Mouse (Mus musculus): Measurements from ENCODE around the gene Dpy30. TPM values are rescaled to one million over a fixed set of nuclear protein-coding genes. Genes with fewer than 3 reads are reported as not detected.
"Not testable (repeated sequence)": the region's sequence is repeated elsewhere in the genome, so short reads cannot be mapped to it uniquely, and the experiment has no call there.

Dpy30 gene
- polyA plus RNA-seq, 1 experiment from 2014 or later = 269 TPM

DNA sequence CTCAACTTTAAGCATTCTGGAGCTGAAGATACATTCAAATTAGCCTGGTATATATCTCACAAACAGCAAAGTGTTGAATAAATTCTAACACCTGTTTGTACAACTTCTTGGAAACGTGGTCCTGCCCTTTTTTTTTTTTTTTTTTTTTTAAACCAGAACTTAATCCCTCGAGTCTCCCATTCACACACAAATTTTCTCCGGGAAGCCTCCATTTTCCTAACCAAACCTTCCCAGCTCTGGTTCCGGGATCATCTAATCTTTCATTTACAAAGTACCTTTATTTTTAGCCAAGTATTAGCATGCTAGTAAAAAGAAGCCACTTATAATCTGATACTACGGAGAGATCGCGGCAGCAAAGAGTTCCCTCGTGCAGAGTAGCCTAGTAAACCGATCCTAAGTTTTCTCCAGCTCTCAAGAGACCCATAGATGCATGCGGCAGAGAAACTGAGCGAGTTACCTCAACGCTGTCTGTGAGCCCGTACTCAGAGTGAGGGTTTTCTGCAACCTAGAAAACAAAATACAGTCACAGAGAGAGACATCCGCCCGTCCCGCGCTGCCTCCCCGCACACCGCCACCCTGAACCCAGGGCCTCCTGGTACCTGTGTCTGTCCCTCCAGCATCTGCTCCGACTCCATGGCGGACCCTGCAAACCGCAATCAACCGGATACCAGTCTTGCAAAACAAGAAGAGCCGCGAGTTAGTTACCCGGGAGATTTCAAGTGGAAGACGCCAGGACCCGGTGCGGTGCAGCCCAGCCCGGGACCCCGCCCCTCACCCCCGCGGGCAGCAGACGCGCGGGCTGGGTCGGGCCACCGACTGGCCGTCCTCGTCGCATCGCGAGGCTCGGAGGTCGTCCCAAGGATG lies 8.1 kb downstream of the Dpy30 start:
- Histone ChIP-seq H3K4me2 (peak overlapping the region; percentile 67), H3K27me3 (no peaks in the 10 kb centered on the region), H3K9me3 (no peaks in the 10 kb centered on the region), H3K36me3 (replicated peaks) (peaks cover 12% of the 10 kb centered on the region), H3K9ac (peak overlapping the region; percentile 87), H3K27ac (peak overlapping the region; percentile 97), H3K4me1 (peaks cover 15% of the 10 kb centered on the region), H3K4me3 (replicated peaks) (peak overlapping the region; percentile 78)
- under 1% methylated on average over 45 of the region's 45 CpGs for WGBS
- no peak; the same call in none of the 2 replicates for ATAC-seq (ENCODE audit: low FRiP score)

DNA sequence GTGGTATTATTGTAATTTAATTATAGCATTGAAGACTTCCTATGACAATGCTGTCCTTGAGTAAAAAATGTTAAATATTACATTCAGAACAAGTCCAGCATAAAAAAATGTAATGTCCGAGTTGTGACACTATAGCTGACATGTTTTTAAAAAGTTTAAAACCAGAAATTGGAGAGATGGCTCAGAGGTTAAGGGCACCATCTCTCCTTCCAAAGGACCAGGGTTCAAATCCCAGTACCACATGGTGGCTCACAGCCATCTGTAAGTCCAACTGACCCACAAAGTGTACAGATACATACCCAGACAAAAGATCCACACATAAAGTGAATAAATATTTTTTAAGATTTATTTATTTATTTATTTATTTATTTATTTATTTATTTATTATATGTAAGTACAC lies 17.7 kb downstream of the Dpy30 start:
- Histone ChIP-seq H3K4me3 (replicated peaks) (no peak overlapping the region), H3K4me2 (no peak overlapping the region), H3K9ac (no peak overlapping the region), H3K36me3 (replicated peaks) (peaks cover 59% of the 10 kb centered on the region), H3K4me1 (no peaks in the 10 kb centered on the region), H3K27ac (no peak overlapping the region), H3K9me3 (no peaks in the 10 kb centered on the region), H3K27me3 (no peaks in the 10 kb centered on the region)
- WGBS = 93% methylated on average over 1 of the region's 1 CpGs
- no peak for ATAC-seq (ENCODE audit: low FRiP score)

DNA sequence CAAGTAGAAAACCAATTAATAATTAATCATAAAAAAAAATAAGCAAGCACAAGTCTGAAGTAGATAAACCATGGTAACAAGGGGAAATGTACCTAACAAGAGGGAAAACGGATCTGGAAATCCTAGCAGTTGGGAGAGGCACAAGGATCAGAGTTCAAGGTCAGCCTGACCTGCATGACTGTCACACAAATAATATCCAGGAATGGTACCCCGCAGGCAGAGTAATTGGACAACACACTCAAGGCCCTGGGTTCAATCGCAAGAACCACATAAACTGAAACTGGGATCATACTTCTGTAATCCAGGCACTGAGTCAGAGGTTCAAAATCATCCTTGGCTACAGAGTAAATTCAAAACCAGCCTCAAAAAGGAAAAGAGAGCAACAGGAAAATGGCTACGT lies 18.1 kb downstream of the Dpy30 start:
- Histone ChIP-seq H3K4me2 (no peak overlapping the region), H3K36me3 (replicated peaks) (peaks cover 62% of the 10 kb centered on the region), H3K4me1 (no peaks in the 10 kb centered on the region), H3K27ac (no peak overlapping the region), H3K27me3 (no peaks in the 10 kb centered on the region), H3K9me3 (no peaks in the 10 kb centered on the region), H3K9ac (no peak overlapping the region), H3K4me3 (replicated peaks) (no peak overlapping the region)
- 97% methylated on average over 4 of the region's 4 CpGs for WGBS
- no peak for ATAC-seq (ENCODE audit: low FRiP score)

DNA sequence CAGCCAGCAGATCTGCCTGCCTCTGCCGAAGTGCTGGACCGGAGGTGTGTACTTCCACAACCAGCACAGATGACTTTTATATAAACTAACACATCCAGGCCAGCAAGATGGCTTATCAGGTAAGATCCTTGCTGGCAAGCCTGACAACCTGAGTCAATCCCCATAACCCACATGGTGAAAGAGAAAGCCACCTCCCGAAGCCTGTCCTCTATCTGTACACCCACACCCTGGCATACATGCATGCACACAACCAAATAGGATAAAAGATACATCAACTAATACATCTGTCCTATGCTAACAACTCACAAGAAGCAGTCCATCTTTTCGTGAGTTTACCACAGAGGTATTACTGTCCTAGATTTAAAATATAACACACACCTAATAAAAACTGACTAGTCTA lies 19.7 kb downstream of the Dpy30 start:
- no peak overlapping the region for H3K4me2 ChIP-seq
- H3K4me3 ChIP-seq (replicated peaks) = no peak overlapping the region
- H3K9ac ChIP-seq = no peak overlapping the region
- no peaks in the 10 kb centered on the region for H3K9me3 ChIP-seq
- no peak overlapping the region for H3K27ac ChIP-seq
- WGBS = 94% methylated on average over 4 of the region's 4 CpGs
- H3K4me1 ChIP-seq = no peaks in the 10 kb centered on the region
- no peaks in the 10 kb centered on the region for H3K27me3 ChIP-seq
- peaks cover 68% of the 10 kb centered on the region for H3K36me3 ChIP-seq (replicated peaks)
- no peak for ATAC-seq (ENCODE audit: low FRiP score)

DNA sequence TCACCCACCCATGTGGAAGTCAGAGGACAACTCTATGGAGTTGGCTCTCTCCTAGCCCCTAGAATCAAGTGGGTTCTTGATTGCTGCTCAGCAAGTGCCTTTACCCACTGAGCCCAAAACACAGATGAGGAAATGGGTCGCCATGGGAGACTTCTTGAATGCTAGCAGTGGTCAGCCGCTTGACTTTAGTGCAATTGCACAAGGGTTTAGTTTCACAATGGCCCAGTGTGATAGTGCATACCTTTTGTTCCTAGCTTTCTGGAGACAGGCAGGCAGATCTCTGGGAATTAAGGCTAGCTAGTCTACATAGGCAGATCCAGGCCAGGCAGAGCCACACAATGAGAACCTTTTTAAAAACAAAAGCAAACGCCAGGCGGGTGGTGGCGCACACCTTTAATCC lies 23.7 kb downstream of the Dpy30 start:
- Histone ChIP-seq H3K9ac (no peak overlapping the region), H3K4me1 (no peaks in the 10 kb centered on the region), H3K4me3 (replicated peaks) (no peak overlapping the region), H3K27ac (no peak overlapping the region), H3K36me3 (replicated peaks) (peaks cover 41% of the 10 kb centered on the region), H3K9me3 (no peaks in the 10 kb centered on the region; the same call in 1 of the 2 replicates), H3K27me3 (no peaks in the 10 kb centered on the region), H3K4me2 (no peak overlapping the region)
- no peak for ATAC-seq (ENCODE audit: low FRiP score)
- 91% methylated on average over 5 of the region's 5 CpGs for WGBS

DNA sequence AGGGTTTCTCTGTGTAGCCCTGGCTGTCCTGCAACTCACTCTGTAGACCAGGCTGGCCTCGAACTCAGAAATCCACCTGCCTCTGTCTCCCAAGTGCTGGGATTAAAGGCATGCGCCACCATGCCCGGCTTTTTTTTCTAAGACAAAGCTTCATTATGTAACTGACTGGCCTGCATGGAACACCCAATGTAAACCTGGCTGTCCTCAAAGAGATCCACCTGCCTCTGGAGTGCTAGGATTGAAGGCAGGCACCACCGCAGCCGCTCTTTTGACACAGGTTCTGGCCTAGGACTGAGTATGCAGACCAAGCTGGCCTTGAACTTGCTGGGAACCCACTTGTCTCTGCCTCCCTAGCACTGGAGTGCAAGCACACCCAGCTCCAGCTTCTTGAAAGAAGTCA lies 26.8 kb downstream of the Dpy30 start:
- not testable (repeated sequence) for H3K4me3 ChIP-seq (replicated peaks); H3K27me3 ChIP-seq; H3K4me2 ChIP-seq; H3K27ac ChIP-seq; H3K9ac ChIP-seq; ATAC-seq (ENCODE audit: low FRiP score); H3K9me3 ChIP-seq
- WGBS = 85% methylated on average over 5 of the region's 5 CpGs
- Histone ChIP-seq H3K4me1 (peaks cover 10% of the 10 kb centered on the region), H3K36me3 (replicated peaks) (peaks cover 27% of the 10 kb centered on the region)

DNA sequence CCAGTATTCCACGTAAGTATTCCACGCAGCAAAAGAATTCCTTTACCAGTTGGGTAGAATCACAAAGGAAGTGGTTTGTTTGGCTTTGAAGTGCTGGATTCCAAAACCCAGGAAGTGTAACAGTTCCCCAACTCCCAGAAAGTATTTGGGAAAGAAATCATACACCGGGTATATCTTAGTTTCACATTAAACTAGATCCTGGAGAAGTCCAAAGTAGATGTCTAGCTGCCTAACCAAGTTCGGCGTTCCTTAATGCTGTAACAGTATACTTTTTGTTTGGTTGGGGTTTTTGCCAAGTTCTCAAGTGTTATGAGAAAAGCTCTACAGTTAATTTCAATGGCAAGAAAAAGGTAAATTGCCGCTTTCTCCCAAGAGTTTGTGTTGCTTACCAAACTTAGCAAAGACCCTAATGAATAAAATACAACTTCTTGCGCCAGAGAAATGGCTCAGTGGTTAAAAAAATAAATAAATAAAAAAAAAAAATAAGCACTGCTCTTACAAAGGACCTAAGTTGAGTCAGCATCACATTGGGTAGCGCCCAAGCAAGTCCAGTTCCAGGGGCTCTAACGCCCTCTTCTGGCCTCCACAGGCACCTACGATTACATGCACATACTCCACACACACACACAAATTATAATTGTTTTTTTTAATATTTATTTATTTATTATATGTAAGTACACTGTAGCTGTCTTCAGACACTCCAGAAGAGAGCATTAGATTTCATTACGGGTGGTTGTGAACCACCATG lies 27.5 kb downstream of the Dpy30 start:
- H3K27ac ChIP-seq = peak overlapping the region; percentile 97; the same call in 1 of the 2 replicates
- H3K27me3 ChIP-seq = no peaks in the 10 kb centered on the region
- H3K4me1 ChIP-seq = peaks cover 16% of the 10 kb centered on the region
- 46% methylated on average over 11 of the region's 11 CpGs for WGBS
- peak overlapping the region; percentile 75 for H3K4me2 ChIP-seq
- peak overlapping the region; percentile 92 for H3K4me3 ChIP-seq (replicated peaks)
- H3K9me3 ChIP-seq = no peaks in the 10 kb centered on the region; the same call in 1 of the 2 replicates
- peak overlapping the region; percentile 98; the same call in 1 of the 2 replicates for H3K9ac ChIP-seq
- H3K36me3 ChIP-seq (replicated peaks) = peaks cover 21% of the 10 kb centered on the region
- ATAC-seq (ENCODE audit: low FRiP score) = no peak

DNA sequence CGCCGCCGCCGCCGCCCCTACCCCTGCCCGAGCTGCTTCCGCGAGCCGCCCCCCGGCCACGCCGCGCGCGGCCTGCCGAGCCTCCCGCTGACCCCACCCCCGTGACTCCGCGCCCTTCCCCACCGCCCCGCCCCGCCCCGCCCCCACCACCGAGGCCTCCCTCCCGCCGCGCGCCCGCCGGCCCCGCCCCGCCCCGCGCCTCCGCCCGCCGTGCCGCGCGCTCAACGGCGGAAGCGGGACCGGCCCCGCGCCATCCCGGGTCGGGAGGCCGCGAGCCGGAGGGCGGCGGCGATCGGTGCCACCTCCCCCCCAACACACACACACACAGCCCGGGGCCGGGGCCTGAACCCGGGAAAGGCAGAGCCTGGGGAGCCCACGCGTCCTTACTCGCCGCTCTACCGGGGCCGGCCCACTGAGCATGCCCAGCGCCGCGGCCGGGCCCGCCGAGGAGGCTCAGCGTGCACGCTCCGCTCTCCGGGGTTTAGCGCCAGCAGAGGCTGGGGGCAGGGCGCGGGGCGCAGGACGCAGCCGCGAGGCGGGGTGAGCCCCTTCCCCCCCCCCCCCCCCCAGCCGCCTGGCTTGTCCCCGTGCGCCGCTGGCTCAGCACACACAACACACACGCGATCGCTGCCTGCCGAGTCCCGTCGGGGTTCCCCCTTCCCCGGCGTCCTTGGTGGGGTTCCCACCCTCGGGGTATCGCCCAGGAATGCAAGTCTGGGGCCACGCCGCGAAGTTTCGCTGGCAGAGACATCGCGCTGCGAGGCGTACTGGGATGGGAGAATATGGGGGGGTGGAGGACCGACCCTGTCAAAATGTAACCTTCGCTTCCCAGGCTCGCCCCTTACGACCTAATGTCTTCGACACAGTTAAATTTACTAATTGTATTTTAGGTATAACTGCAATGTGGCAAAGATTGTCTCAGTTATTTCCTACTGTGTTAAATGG lies 28.4 kb downstream of the Dpy30 start, which contains the start of gene Memo1:
Gene Memo1 (minus strand): TSS at position 496 of the 945 bp plus-strand sequence.
- peak within 1 kb of the TSS; percentile 75 for H3K4me2 ChIP-seq
- no peaks in the 10 kb centered on the region for H3K27me3 ChIP-seq
- H3K4me3 ChIP-seq (replicated peaks) = peak within 1 kb of the TSS; percentile 92
- WGBS = under 1% methylated on average over 41 of the region's 110 CpGs
- peaks cover 22% of the 10 kb centered on the region for H3K4me1 ChIP-seq
- peak; percentile 94 for ATAC-seq (ENCODE audit: low FRiP score)
- no peaks in the 10 kb centered on the region; the same call in 1 of the 2 replicates for H3K9me3 ChIP-seq
- peaks cover 12% of the 10 kb centered on the region for H3K36me3 ChIP-seq (replicated peaks)
- H3K9ac ChIP-seq = peak within 1 kb of the TSS; percentile 98
- H3K27ac ChIP-seq = peak within 1 kb of the TSS; percentile 97

DNA sequence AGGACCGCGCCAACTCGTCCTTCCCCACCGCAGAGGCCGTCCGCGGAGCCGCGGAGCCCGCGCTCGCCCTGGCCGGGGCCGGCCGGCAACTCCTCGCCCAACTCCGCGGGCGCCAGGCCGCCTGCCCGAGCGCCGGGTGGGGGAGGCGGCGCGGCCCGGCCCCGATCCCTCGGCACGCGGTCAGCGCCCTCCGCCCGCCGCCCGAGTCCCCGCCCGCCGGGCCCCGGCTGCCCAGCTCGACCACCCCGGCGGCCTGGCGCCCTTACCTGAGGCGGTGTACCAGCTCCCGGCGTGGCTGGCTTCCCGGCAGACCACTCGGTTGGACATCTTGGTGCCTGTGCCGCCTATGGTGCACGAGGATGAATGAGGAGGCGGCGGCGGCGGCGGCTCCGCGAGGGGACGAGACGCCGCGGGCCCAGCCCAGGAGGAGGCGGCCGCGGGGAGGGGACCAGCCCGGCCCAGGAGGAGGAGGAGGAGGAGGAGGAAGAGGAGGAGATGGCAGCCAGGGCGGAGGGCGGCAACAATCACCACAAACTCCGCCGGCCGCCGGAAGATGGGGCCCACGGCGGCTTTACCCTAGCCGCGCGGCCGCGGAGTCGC lies 29.2 kb downstream of the Dpy30 start:
- peak overlapping the region; percentile 98 for H3K9ac ChIP-seq
- under 1% methylated on average over 56 of the region's 80 CpGs for WGBS
- peak overlapping the region; percentile 75 for H3K4me2 ChIP-seq
- no peaks in the 10 kb centered on the region; the same call in 1 of the 2 replicates for H3K9me3 ChIP-seq
- peak overlapping the region; percentile 92 for H3K4me3 ChIP-seq (replicated peaks)
- peaks cover 8% of the 10 kb centered on the region for H3K36me3 ChIP-seq (replicated peaks)
- peaks cover 22% of the 10 kb centered on the region for H3K4me1 ChIP-seq
- peak; percentile 82 for ATAC-seq (ENCODE audit: low FRiP score)
- H3K27me3 ChIP-seq = no peaks in the 10 kb centered on the region
- H3K27ac ChIP-seq = peak overlapping the region; percentile 97

DNA sequence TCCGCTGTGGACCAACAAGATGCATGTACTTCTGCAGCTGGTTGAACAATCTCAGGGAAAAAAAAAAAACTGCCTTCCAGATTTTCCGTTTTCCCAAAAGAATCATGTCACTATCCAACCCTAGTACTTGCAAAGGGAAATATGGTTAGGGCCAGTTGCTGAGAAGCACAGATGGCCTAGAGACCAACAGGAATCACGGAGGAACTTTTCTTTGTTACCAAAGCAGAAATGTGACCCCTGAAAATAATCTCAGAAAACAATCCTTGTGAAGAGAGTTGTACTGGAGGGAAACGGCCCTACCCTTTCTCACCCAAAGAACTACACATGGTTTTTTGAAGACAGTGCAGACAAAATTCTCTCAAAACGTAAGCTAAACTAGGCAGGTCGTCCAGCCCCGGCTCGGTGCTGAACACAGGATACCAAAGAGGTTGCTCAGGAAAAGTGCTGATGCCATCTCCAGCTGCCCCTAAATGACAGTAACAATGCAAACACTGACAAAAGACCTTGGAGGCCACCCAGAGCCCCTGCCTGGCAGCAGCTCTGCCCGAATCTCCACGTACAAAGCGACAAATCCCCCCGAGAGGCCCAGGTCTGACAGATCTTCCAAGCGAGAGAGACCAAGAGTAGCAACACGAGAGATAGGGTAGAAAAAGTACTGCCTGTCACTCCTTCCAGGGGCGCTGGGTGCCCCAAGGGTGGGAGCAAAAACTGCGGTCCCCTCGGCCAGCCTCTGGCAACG lies 29.9 kb downstream of the Dpy30 start:
- H3K27ac ChIP-seq = peak overlapping the region; percentile 97
- H3K4me1 ChIP-seq = peaks cover 22% of the 10 kb centered on the region
- no peaks in the 10 kb centered on the region; the same call in 1 of the 2 replicates for H3K9me3 ChIP-seq
- WGBS = 1% methylated on average over 18 of the region's 18 CpGs
- H3K36me3 ChIP-seq (replicated peaks) = peaks cover 7% of the 10 kb centered on the region
- peak overlapping the region; percentile 92 for H3K4me3 ChIP-seq (replicated peaks)
- H3K4me2 ChIP-seq = peak overlapping the region; percentile 75
- peak; percentile 2; the same call in 1 of the 2 replicates for ATAC-seq (ENCODE audit: low FRiP score)
- H3K27me3 ChIP-seq = no peaks in the 10 kb centered on the region
- peak overlapping the region; percentile 98 for H3K9ac ChIP-seq
